Mouse (Mus musculus) adrenal gland, adult 10 weeks (tissue): ENCODE results near the gene Gal3st2c. TPM values are rescaled to one million over a fixed set of nuclear protein-coding genes. Genes with fewer than 3 reads are reported as not detected.

Source experiments
- polyA plus RNA-seq: library from polyadenylated mRNA; stranded (reverse); fragments of 350-450 nt; fragmentation: Illumina TruSeq; extraction: RNeasy Lipid Tissue Mini Kit (QIAGEN cat#74804); gene quantifications from one replicate; pipeline ENCODE4 v1.2.3, GENCODE M21; 2014; ENCODE audit warnings: low read depth, low replicate concordance

The Gal3st2c gene
- polyA plus RNA-seq = not detected

DNA sequence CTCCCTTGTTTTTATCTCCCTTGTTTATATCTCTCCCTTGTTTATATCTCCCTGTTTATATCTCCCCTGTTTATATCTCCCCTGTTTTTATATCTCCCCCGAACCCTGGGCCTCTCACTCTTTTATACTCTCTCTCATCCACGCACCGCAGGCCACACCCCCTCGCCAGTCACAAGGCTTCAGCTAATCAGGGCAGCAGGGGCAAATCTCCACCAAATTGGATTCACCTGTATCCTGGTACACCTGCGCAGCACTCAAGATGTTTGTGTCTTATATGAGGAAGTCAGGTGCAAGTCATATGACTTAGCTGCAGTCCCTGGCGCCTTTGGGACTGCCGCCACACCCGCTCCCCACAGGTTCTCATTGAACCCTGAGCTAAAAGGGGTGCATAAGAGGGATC, at the start of gene Gal3st2c:
Gal3st2c (plus strand) TSS at position 301 of the 400 bp plus-strand sequence.

DNA sequence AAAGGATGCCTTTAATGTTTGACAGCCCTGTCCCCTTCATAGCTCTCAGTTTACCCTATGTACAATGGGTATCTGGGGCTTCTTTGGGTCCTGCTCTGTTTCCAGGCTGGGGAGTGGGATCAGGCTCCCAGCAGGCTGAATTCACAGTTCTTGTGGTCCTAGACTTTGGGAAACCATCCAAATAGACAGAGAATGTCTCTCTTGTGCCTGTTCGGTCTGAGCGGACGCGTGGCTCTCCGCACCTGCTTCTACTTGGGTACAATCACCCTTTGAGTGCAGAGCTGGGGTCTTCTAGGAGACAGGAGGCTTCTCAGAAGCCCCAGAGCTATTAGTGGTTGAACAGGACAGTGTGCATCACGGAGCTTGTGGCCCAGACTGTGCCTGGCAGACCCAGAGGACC, 29.8 kb downstream of the Gal3st2c start, which contains the start of gene Neu4:
Neu4 (plus strand) TSS at position 301 of the 400 bp plus-strand sequence.

DNA sequence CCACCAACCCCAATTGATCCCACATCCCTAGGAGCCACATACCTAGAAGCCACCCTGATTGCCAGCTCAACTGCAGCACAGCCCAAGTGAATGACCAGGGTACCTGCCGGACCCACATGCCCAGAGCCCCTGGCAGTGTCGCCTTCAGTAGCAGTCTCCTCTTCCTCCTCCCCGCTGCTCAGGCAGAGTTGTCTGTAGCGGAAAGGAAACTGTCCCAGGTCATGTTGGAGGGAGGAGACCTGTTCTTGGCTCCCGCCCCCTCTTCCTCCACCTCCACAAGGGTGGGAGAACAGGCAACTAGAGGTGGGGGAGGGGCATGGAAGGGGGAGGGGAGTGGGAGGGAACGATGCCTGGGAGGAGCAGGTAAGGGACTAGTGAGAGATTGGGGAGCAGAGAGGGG, 62.1 kb downstream of the Gal3st2c start, which contains the start of gene Pdcd1:
Pdcd1 (minus strand) TSS at position 181 of the 400 bp plus-strand sequence.

Other genes with a start within 250 kb of the Gal3st2c start
- gene Atg4b, start 239.0 kb upstream of the Gal3st2c start, polyA plus RNA-seq = 54.8 TPM
- gene Thap4, start 235.6 kb upstream of the Gal3st2c start, polyA plus RNA-seq = 7.8 TPM
- gene Dtymk, start 188.6 kb upstream of the Gal3st2c start, polyA plus RNA-seq = 41.7 TPM
- 12.3 TPM for gene Ing5, start 186.5 kb upstream of the Gal3st2c start, polyA plus RNA-seq
- gene D2hgdh, start 165.6 kb upstream of the Gal3st2c start, polyA plus RNA-seq = 36.9 TPM
- not detected for gene Gal3st2, start 129.2 kb upstream of the Gal3st2c start, polyA plus RNA-seq
- not detected for gene Gal3st2b, start 72.2 kb upstream of the Gal3st2c start, polyA plus RNA-seq
- gene Neu4, start 29.9 kb downstream of the Gal3st2c start, polyA plus RNA-seq = not detected
- gene Pdcd1, start 62.0 kb downstream of the Gal3st2c start, polyA plus RNA-seq = not detected